Mouse (Mus musculus) kidney, postnatal 10 days (tissue): ENCODE results near the gene Fopnl.

Source experiments
- DNase-seq: peaks from one replicate; pipeline ENCODE4 v3.0.0; 2021; ENCODE audit warnings: mixed read lengths

Fopnl gene

DNA sequence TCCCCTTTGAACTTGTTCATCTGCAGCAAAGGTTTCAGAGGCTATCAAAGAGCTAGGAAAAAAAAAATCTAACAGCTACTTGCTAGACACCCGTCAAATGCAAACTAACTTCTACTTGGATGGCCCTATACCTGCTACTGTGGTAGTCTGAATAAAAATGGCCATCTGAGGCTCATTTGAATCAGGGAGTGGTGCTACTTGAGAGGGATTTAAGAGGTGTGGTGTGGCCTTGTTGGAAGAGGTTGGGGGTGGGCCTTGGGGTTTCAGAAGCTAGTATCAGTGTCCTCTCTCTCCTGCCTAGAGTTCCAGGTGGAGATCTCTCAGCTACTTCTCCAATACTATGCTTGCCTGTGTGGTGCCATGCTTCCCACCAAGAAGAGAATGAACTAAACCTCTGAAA lies 10.8 kb downstream of the Fopnl start:
- DNase-seq = no peak

DNA sequence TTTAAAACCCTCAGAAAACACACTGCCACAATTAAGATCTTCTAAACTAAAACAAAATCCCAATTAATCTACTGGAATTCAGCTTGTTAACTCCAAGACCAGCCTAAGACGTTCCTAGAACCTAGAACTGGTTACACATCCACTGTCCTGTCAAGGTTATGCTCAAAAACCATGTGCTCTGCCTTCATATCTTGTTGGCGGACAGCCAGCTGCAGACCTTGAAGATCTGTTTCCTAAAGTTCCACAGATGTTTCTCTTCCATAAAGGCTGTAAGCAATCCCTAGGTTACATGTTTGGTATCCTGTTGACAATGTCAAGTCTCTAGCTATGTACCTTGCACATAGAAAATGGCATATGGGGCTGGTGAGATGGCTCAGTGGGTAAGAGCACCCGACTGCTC lies 12.4 kb downstream of the Fopnl start:
- no peak for DNase-seq

DNA sequence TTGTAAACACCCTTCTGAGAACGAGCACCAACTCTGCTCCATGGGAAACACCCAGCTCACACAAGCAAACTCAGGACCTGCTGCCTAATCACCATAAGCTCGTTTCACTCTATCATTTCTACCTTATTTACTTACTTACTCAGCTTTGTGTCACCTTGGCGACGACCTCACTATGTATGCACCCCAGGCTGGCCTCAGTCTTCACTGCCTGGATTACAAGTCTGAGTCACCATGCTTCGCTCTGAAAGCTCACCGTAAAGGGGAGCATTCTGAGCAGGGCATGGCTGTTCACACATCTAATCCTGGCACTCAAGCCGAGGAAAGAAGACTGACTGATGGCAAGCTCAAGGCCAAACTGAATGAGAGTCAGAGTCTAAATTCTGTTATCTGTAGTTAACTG lies 13.5 kb downstream of the Fopnl start:
- DNase-seq = no peak

DNA sequence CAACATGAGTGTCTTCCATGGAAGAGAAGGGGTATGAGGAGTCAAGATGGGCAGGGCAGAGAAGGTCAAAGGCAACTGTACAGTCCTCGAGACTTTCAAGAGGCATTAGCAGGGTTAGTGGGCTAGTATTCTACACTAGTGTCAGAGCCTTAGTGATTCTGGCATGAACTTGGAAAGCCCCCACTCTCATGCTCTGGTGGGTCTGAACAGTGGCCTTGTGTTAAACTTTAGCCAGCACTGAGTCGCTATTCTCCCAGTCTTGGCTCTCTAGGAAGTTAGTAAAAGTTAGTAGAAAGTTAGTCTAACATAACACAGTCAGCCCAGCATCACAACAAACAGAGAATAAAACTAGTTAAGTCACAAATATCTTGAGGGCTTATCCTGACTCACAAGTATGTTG lies 14.1 kb downstream of the Fopnl start:
- no peak for DNase-seq

DNA sequence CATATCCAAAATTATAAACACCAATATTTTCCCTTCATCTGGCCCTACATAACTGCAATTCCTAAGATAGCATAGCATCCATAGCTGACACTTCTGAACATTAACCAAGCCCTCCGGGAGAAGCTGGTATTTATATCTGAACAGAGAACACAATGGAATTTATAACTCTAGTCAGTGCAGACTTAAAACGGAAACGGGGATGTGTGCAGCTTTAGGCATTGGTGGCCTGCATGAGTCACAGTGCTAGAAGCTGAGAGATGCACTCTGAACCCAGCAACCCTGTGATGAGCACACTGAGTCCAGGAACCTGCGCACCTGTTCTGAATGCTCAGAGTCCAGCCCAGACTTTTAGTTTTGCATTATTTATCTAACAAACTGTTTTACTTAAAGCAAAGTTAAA lies 18.7 kb downstream of the Fopnl start:
- DNase-seq = no peak

DNA sequence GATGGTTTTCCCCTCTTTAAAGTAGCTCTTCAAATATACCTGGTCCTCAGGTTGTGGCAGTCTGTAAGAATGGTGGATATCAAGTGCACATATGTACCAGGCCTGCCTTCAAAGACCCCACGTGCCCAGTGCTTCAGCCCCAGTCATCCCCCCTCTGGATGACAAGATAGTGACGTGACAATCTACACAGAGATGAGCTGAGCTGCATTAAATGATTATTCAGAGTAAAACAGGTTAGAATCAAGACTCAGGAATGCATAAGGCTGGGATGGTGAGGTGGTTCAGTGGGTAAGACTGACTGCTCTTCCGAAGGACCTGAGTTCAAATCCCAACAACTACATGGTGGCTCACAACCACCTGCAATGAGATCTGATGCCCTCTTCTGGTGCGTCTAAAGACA lies 19.5 kb downstream of the Fopnl start:
- no peak for DNase-seq

DNA sequence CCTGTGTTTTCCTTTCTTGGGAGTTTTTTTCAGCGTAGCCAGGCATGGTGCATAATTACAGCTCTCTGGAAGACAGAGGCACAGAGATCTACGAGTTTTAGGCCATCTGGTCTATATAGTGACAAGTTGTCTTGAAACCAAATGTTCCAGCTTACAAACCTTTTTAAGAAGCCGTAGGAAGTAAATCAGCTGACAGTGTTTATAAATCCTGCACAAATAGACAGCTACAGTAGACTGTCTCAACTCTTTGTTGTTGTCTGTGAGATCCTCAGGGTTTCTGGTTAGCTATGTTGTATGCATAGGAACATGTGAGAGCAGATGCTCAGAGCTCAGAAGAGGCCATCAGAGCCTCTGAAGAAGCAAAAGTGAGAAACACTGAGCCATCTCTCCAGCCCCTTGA lies 20.1 kb downstream of the Fopnl start:
- DNase-seq = no peak

DNA sequence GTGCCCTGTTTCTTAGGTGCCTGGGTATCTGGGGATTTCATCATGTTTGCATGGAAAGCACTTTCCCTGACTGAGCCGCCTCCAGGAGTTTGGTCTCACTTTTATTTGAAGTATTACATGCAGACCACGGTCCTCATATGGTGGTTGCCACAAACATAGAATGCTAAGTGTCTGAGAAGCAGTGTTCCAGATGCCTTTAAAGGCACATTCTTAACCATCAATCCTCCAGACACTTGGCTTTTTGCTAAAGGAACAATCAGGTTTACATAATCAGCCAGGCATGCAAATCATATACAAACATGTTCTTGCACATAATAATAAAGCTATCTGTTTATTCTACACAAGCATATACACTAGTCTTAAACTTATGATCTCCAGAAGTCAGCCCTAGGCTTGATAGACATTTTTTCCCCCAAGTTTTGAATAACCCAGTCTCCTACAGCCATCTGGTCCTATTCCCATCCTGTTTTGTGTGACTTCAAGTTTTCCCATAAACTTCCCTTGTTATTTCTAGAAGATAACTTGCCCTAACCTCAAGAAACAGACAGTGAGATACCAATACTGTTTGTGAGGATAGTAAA lies 20.6 kb downstream of the Fopnl start:
- DNase-seq = no peak

DNA sequence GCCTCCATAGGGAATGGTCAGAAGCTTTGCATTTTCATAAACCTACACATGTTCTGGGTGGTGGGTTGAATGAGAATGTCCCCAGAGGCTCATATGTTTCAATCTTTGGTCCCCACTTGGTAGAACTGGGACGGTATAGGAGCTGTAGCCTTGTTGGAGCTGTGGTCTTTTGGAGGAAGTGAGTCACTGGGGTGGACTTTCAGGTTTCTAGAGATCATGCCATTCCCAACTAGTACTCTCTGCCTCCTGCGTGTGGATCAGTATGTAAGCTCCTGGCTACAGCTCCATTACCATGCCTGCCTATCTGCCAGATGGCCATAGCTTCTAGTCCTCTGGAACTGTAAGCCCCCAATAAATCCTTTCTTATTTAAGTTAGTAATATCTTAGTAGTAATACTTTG lies 21.9 kb downstream of the Fopnl start:
- DNase-seq = no peak

DNA sequence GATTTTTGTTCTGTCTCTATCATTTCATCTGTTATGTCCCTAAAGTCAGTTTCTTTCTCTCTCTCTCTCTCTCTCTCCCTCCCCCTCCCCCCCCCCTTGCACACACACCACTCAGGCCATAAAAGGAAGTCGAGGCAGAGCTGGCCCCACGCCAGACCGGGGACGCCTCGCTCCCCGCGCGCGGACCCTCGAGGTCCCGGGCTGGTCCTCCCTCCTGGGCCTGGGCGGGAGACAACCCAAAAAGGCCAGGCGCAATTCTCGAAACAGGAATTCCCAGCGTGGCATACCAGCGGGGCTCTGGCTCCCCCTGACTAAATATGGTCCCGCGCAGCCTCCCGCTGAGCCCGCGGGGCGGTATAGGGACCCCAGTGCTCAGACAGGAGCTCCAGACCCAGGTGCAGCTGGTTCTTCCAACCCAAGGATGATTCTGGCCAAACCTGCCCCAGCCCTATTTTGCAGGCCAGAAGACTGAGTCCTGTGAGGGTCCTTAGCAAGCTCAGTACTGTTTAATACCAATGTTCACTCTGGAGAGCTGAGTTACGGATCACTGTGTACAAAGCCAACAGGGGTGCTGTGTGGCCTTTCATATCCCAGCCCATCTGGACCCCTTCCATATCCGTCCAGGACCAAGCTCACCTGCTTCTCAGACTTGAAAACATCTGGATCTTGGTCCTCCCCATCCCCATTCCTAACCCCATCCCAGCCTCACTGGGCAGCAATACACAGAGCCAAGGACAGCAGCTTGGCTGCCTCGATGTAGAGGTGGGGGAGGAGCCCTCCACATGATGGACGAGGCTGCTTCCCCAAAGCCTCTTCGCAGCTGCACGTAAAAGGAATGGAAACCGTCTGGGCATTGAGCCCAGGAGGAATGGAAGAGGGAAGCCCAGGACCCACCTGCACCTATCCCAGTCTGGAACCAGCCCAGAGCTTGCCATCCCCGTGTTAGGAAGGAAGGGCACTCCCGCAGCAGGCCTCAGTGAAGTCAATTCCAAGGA lies 24.7 kb downstream of the Fopnl start:
- DNase-seq = peak; percentile 58

DNA sequence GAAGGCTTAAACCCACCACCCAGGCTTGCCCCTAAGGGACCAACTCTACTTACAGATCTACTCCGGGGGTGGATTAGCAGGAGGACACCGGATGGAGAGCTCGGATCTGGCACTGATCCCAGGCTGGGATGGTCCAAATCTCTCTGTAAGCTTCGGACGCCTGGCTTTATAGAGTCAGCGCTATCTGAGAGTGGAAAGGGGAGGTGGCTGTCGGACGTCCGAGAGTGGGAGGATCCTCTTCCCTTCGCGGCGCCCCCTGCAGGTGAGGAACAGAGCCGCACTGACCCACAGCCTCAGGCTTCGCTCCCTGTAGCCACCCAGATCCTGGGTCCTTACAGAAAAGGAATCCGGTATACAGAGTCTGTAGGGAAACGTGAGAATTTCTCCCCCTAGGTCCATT lies 26.0 kb downstream of the Fopnl start, which contains the start of gene Myh11:
Gene Myh11 (minus strand): TSS at position 150 of the 400 bp plus-strand sequence.
- DNase-seq = peak; percentile 90

DNA sequence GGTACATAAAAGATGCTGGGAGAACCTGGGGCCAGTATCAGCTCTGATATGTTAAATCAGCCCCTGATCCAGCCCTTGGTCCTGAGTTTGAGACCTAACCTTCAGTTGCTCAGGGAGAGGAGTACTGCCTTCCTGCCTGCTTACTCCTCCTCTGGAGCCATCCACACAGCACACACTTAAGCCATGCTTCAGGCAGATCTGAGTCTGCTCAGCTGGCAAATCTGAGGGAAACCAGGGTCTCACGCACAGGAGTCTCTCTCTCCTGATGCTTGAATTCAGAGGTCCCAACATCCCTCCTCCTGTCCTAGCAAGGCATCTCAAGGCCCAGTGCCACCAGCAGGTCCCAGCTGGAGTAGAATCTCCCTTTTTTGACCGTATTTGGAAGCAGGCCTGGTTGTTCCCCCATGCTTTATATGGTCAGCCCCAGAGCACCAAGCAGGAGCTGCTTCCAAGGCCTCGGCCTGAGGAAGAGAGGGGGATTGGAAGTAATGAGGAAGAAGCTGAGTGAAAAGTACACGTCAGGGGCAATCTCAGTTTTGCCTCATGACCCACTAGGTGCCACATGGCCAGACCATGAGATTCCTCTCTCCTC lies 44.7 kb downstream of the Fopnl start:
- DNase-seq = no peak

DNA sequence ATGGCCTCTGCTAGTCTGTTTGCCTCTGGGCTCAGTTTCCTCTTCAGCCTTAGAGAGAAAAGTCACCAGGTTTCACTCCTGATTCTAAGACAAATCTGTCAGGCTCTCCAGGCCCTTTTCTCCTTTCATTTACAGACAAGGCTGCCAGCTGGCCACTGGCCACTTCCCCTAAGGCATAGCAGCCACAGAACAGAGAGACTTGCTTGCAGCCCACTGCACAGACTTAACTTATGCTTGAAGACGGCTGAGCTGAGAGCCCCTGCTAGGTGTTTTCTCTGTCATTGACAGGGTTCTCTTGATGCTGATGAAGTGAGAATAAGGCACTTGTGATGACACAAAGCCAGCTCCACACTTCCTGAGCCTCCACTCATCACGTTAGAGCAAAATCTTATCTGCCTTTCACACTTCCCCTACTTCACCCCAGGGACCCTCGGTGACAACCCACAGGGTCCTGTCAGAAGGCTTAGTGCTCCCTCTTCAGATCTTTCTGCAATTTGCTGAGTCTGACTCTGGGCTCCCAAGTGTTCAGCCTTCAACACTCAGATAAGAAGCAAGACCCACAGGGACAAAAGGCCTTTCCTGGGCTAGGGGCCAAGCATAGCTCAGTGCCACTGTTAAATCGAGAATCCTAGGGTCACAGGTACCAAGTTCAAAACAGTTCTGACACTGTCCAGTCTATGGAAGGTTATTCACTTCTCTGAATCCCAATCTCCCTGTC lies 51.8 kb downstream of the Fopnl start:
- peak; percentile 19 for DNase-seq

DNA sequence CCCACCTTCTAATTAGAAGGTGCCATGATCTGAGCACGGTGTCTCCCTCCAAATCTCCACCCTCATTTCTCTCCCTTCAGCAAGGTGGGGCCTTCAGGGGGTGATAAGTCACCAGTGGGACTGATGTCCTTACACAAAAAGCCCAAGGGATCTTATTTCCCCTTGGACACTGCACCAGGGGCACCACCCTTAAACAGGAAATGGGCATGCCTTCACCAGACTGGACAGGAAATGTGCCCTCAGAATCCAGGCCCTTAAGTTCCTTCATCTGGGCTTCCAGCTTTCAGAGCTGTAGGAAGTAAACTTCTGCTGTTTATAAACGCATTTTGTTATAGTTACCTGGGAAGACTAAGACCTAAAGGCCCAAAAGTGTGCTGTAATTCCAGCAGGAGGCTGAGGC lies 52.7 kb downstream of the Fopnl start:
- no peak for DNase-seq

DNA sequence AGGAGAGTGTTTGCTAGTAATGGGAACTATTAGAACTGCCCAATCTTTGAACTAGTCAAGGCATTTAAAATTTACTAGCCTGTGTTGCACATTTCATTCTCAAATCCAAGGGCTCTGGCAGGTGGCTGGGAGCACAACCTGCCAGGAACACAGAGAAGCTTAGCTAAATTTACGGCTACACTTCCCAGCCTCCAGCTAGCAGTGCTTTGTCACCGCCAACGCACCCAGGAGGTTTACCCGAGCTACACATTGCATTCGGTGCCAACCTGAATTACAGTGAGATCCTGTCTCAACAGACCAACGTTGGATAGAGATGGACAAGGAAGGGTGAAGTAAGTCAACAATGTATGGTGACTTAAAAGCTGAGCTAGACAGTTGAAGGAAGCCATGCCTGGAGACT lies 54.0 kb downstream of the Fopnl start:
- DNase-seq = no peak

DNA sequence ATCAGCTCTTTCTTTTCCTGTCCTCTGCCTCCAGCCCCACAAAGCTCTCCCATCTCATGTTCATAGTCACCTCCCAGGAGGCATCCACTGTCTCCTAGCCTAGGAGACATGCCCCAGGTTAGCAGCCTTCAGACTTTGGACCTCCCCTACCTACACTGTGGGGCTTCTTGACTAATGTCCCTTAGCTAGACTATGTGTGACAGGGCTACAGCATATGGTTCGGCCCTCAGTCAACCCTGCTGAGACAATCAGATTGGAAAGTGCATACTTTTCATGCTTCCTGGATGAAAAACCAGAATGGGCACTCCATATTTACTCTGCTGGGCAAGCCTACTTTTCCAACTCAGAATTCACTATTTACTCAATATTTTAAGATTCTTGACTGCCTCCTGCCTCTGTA lies 54.8 kb downstream of the Fopnl start:
- DNase-seq = no peak

DNA sequence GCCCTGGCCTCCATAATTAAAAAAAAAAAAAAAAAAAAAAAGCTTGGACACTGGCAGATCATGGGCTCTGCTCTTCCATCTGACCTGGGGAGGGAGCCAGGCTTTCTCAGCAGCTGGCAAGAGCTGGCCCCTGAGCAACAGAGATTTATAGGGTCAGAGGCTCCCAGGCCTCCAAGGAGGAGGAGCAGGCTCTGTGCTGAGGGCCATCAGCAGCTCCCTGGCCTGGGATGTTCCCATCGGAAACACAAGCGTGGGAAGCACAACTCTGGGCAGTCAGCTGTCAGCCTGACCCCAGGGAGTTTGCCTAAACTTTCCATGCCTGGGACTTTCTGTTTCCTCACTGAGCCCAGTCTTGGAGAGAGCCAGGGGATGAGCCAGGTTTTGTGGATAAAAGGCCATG lies 58.3 kb downstream of the Fopnl start:
- DNase-seq = peak; percentile 54

DNA sequence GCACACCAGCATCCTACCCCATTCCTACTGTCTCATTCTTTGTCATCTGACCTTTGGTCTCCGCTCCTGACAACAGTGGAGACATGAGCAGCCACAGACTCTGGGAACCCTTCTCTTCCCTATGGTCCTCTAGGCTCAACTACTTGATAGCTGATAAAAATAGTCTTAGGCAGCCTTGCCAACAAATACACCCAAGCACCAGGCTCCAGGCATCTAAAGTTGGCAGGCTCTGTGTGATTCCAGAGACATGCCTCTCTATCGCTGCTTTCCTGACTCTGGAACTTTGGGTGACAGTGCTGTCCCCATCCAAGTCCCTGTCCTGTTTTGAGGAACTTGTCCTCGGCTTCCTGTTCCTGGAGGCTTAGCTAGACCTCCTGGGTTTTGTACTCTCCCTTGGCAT lies 63.6 kb downstream of the Fopnl start:
- no peak for DNase-seq

DNA sequence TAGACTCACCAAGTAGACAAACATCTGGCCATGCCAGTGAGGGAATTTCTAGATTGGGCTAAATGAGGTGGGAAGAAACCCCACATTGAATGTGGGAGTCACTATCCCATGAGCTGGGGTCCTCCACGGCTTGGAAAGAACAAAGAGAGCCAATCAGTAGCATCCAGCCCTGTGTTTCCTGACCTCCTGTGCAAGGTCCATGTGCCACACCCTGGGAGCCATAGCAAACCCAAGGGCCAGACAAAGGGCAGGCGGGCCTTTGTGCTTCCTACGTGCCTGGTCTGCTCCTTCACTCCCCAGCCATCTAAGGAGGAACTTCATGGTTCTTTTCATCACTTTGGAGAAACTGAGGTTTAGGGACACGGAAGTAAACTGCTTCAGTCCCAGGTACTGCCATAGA lies 64.3 kb downstream of the Fopnl start:
- DNase-seq = no peak

DNA sequence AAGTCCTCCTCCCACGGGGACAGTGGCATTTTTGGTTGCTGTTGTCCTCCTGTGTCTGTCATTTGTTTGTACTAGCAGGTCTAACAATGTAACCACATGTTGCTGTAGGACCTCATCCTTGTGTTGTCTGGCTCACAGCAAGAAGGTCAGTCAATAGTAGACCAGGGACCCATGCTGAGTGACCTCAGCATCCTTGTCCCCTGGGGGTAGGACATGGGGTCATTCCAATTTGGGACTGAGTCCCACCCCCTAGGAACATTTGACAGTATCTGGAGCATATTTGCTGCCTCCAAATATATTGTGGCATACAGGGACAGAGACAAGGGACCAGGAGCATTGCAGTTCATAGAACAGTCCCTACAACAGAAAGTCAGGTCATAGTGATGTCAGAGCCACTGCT lies 67.3 kb downstream of the Fopnl start:
- no peak for DNase-seq
